Mouse (Mus musculus): ENCODE measurements around the gene Slc4a8.

- TF ChIP-seq POLR2A (IDR thresholded peaks at IDR 0.05; ENCODE audit: low read depth, low read length) = no peak
- no peak for TF ChIP-seq CTCF (IDR thresholded peaks at IDR 0.05; ENCODE audit: borderline replicate concordance, insufficient read depth, low read length)
Observed at GRCm38 (mm10) chr15:100727834-100728233, 33.7 kb upstream of the Slc4a8 start.

All from embryonic fibroblast, embryonic 13.5 days (primary cell).